Mouse (Mus musculus) left cerebral cortex, adult 2 months (tissue): Measurements from ENCODE around the gene Izumo2. TPM values are rescaled to one million over a fixed set of nuclear protein-coding genes. Genes with fewer than 3 reads are reported as not detected.

ENCODE experiments used
- DNase-seq, 2 experiments: peaks; one replicate each; pipeline ENCODE4 v3.0.0; 2021 to 2022; ENCODE audit warnings: low spot score in 2 of 2, mixed read lengths in 1 of 2; ENCODE audit errors: extremely low spot score in 1 of 2
- H3K27ac ChIP-seq: fragments of 200-600 bp; 2 replicates; pipeline ENCODE4 v1.8.1; 2022
- H3K4me3 ChIP-seq: fragments of 200-600 bp; 2 replicates; pipeline ENCODE4 v1.8.1; 2022
- CTCF ChIP-seq: fragments of 200-600 bp; IDR thresholded peaks from 2 replicates; pipeline ENCODE4 v1.8.1; 2022; ENCODE audit warnings: antibody characterized with exemption, mild to moderate bottlenecking, moderate library complexity
- intact Hi-C: fragments of 180-260 bp; cut with DNase I; formaldehyde crosslinking; loops from one replicate; pipeline ENCODE4 v1.15.1; 2025
- long read RNA-seq, 2 experiments: library from polyadenylated mRNA; stranded (forward); transcript quantifications; one replicate each; pipeline ENCODE4 v2.0.0; 2021; ENCODE audit warnings: borderline mapping rate in 2 of 2
- total RNA-seq, 2 experiments: library from RNA; stranded (reverse); gene quantifications; 2 replicates each; pipeline ENCODE4 v1.2.3; 2021

Gene Izumo2
- total RNA-seq = not detected
- long read RNA-seq, experiment 1 = 0 reads
- long read RNA-seq, experiment 2 = 0 reads

GRCm38 (mm10) chr7:44708574-44708973 lies at the start of gene Izumo2:
TSS of gene Izumo2 (plus strand) at chr7:44708742.
- DNase-seq = no peak
- intact Hi-C loops = no loop called here
- no peak within 1 kb of the TSS for H3K4me3 ChIP-seq
- no peak within 1 kb of the TSS for H3K27ac ChIP-seq
- no peak for TF ChIP-seq CTCF

DNA sequence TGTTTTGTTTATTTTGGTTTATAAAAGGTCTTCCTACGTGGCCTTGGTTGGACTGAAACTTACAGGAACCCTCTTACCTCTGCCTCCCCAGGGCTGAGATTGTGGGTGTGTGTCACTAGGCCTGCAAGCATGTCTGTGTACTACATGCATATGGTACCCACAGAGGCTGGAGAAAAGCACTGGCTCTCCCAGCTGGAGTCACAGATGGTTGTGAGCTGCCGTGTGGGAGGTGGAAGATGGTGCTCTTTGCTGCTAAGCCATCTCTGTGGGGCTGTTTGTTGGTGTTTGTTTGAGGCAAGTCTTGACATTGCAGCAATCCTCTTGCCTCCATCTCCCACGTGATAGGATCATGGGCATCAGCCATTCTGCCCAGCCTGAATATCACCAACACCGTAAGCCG lies 47.3 kb upstream of the Izumo2 start:
- no peak for TF ChIP-seq CTCF

DNA sequence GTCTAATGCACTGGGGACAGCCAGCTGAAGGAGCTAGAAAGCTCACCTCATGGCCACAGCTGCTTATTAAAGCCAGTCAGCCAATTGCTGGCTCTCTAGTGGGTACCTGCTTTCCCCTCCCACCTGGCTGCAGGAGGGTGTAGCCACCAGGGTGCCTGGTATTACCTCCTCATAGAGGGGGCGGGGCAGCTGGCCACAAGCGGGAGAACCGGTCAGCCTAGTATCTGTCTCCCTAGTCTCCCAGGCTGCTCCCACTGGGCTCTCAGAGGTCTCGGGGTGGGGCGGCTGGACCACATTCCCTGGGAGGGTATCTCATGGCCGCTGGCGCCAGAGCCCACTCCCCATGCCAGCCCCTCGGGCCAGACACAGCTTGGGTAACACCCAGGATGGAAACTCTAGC lies 46.4 kb upstream of the Izumo2 start:
- Histone ChIP-seq H3K27ac (no peak overlapping the region), H3K4me3 (no peak overlapping the region)
- no peak for DNase-seq
- intact Hi-C loops = no loop called here
- no peak for TF ChIP-seq CTCF

More for the DNA sequence above, 47.3 kb upstream of the Izumo2 start:
- DNase-seq = peak; percentile 50 to 70
- intact Hi-C loops = no loop called here
- no peak overlapping the region for H3K4me3 ChIP-seq
- no peak overlapping the region for H3K27ac ChIP-seq

GRCm38 (mm10) chr7:44662569-44662968 lies 46.0 kb upstream of the Izumo2 start:
- Histone ChIP-seq H3K27ac (no peak overlapping the region), H3K4me3 (no peak overlapping the region)
- no peak for DNase-seq
- TF ChIP-seq CTCF = no peak
- intact Hi-C loops = no loop called here

- TF ChIP-seq CTCF = no peak
- intact Hi-C loops = no loop called here
- DNase-seq = no peak
- Histone ChIP-seq H3K27ac (no peak overlapping the region), H3K4me3 (no peak overlapping the region)
These were observed 45.0 kb upstream of the Izumo2 start for GRCm38 (mm10) chr7:44663546-44663945.

GRCm38 (mm10) chr7:44664731-44665130 lies 43.8 kb upstream of the Izumo2 start:
- intact Hi-C loops = loop anchor here (5.0 kb wide), 1 partner anchor 38 kb away; no protein-coding TSS in a partner anchor
- no peak for DNase-seq
- no peak for TF ChIP-seq CTCF
- no peak overlapping the region for H3K27ac ChIP-seq
- H3K4me3 ChIP-seq = no peak overlapping the region

DNA sequence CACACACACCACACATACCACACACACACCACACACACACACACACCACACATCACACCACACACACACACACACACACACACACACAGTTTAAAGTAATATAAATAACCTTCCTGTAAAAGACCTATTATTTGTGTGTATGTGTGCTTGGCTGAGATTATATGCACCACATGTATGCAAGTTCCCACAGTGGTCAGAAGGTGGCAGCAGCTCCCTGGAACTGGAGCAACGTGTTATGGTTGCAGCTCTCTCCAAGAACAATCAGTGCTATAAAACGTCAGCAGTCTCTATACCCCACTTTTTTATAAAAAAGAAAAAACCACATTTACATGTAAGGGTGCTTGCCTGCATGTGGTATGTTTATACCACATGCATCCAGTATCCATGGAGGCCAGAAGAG lies 42.1 kb upstream of the Izumo2 start:
- no peak overlapping the region for H3K4me3 ChIP-seq
- H3K27ac ChIP-seq = no peak overlapping the region
- TF ChIP-seq CTCF = peak; percentile 8
- no peak for DNase-seq
- intact Hi-C loops = loop anchor here (5.0 kb wide), 1 partner anchor 36 kb away; no protein-coding TSS in a partner anchor

DNA sequence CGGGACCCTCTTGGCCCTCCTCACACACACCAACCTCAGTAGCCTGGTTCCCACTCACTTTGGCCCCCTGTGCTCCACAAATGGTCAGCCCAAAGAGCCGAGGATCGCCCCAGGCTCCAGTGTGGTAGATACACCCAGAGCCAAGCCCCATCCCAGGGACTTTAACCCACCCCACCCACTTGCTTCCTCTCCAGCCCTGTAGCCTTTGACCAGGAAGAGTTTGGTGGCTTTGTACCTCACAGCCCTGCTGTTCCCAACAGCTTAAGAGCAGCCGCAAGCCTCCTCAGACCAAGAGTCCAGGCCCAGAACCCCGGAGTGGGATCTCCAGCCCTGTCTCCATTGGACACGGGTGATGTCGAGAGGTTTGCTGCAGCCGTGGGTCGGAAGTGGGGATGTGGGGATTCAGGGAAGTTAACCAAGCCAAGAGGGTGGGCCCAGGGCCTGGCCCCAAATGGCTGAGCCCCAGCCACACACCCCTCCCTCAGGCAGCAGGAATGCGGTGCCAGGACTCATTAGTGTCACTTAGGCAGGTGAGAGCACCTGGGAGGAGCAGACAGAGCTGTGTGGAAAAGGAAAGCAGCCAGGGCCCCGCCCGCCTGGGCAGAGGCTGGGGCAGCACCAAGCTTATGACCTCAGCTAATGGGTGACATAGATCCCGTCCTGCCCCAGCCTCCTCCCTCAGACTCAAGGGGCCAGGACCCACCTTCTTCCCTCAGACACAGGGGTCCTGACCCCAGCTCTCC lies 40.4 kb upstream of the Izumo2 start:
- Histone ChIP-seq H3K4me3 (no peak overlapping the region), H3K27ac (no peak overlapping the region)
- intact Hi-C loops = loop anchor here (5.0 kb wide), 1 partner anchor 34 kb away; no protein-coding TSS in a partner anchor
- no peak for TF ChIP-seq CTCF
- no peak for DNase-seq

- intact Hi-C loops = loop anchor here (5.0 kb wide), 1 partner anchor 33 kb away; no protein-coding TSS in a partner anchor
- DNase-seq = no peak
- TF ChIP-seq CTCF = no peak
- Histone ChIP-seq H3K27ac (no peak overlapping the region), H3K4me3 (no peak overlapping the region)
These were observed 39.4 kb upstream of the Izumo2 start for GRCm38 (mm10) chr7:44669103-44669502.

DNA sequence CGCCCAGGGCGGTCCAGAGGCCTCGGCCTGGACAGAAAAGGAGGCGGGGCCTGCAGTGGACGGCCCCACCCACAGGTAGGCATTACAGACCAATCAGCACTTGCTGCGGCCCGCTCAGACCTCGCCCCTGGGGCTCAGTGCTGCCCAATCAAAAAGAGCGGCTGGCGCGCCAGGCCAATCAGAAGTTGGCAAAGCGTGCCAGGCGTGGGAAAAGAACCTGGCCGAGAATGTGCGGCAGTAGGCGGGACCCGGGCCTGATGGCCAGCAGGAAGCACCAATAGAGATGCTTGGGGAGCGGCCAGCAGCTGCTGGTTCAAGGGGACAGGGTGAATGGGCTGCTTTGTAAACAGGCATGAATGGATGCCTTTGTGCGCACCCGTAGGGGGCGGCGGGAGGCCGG lies 37.7 kb upstream of the Izumo2 start, which contains the start of gene Myh14:
Gene Myh14 (minus strand): TSS at position 41 of the 400 bp plus-strand sequence.
- H3K27ac ChIP-seq = peak within 1 kb of the TSS; percentile 65

GRCm38 (mm10) chr7:44672193-44672592 lies 36.3 kb upstream of the Izumo2 start:
- no peak for DNase-seq
- intact Hi-C loops = no loop called here
- Histone ChIP-seq H3K4me3 (no peak overlapping the region), H3K27ac (no peak overlapping the region)
- TF ChIP-seq CTCF = no peak

More for the DNA sequence above, 37.7 kb upstream of the Izumo2 start, which contains the start of gene Myh14:
- no peak; the same call in 1 of the 2 replicates for TF ChIP-seq CTCF
- peak; percentile 87 to 90 for DNase-seq
- intact Hi-C loops = no loop called here
- peak within 1 kb of the TSS; percentile 42 for H3K4me3 ChIP-seq

- no peak for DNase-seq
- TF ChIP-seq CTCF = no peak; the same call in 1 of the 2 replicates
- intact Hi-C loops = no loop called here
- H3K4me3 ChIP-seq = no peak overlapping the region
- H3K27ac ChIP-seq = no peak overlapping the region
These were observed 34.0 kb upstream of the Izumo2 start for GRCm38 (mm10) chr7:44674511-44674910.
